Mouse (Mus musculus): ENCODE results near the gene Flt3.

DNA sequence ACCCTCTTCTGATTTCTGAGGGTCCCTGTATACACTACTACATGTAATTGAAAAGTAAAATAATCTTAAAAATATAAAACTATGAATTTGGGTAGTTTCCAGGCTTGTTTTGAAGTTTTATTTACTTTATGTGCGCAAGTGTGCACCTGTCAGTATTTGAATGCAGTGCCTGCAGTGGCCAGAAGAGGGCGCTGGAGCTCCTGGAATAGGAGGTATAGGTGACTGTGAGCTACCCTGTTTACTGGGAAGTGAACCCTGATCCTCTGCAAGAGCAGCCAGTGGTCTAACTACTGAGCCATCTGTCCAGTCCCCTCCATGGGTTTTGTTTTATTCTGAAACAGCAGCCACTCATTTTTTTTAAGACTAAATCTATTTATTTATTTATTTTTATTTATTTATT, 68.7 kb downstream of the Flt3 start:
- TF ChIP-seq CTCF (conservative IDR thresholded peaks at IDR 0.05; ENCODE audit: low read length) (peak; percentile 85), POU5F1 (IDR thresholded peaks at IDR 0.05; ENCODE audit: borderline replicate concordance, low read length) (no peak), NANOG (IDR thresholded peaks at IDR 0.05; ENCODE audit: borderline replicate concordance, low read length) (no peak)

Data from E14TG2a.4 (cell line).